Mouse (Mus musculus) MEL (cell line): ENCODE data around the gene Ebf3. TPM values are rescaled to one million over a fixed set of nuclear protein-coding genes. Genes with fewer than 3 reads are reported as not detected.

Experiments
- DNase-seq: peaks from one replicate; pipeline ENCODE4 v3.0.0; 2011; ENCODE audit warnings: low read depth, low spot score
- H3K27ac ChIP-seq: 2 replicates; pipeline ENCODE4 v1.5.1; 2012; ENCODE audit warnings: low read depth, mild to moderate bottlenecking, control low read depth, low read length, moderate library complexity; ENCODE audit not compliant: control insufficient read depth
- H3K27me3 ChIP-seq, 2 experiments: fragments of 150-350 bp in 1 of 2; sonication (generic) in 1 of 2; 2 replicates each; pipeline ENCODE4 v1.6.1; 2012; ENCODE audit warnings: low read length in 2 of 2, mild to moderate bottlenecking in 2 of 2, improper control_type of control experiment in 1 of 2, moderate library complexity in 1 of 2; ENCODE audit not compliant: insufficient read depth in 2 of 2, control insufficient read depth in 1 of 2
- H3K36me3 ChIP-seq, 2 experiments: 2 replicates each; pipeline ENCODE4 v1.6.1; 2012 to 2014; ENCODE audit warnings: low read length in 2 of 2, improper control_type of control experiment in 1 of 2, inconsistent platforms in 1 of 2, mild to moderate bottlenecking in 1 of 2; ENCODE audit not compliant: insufficient read depth in 2 of 2, control insufficient read depth in 1 of 2
- H3K4me1 ChIP-seq, 2 experiments: fragments of 150-350 bp in 1 of 2; sonication (generic) in 1 of 2; 2 replicates each; pipeline ENCODE4 v1.6.1; 2012; ENCODE audit warnings: low read length in 2 of 2, improper control_type of control experiment in 1 of 2, mild to moderate bottlenecking in 1 of 2; ENCODE audit not compliant: insufficient read depth in 2 of 2, control insufficient read depth in 1 of 2
- H3K4me3 ChIP-seq, 2 experiments: fragments of 150-350 bp in 1 of 2; sonication (generic) in 1 of 2; 2 replicates each; pipeline ENCODE4 v1.5.1; 2012; ENCODE audit warnings: low read depth in 2 of 2, low read length in 2 of 2, mild to moderate bottlenecking in 2 of 2, moderate library complexity in 2 of 2, control low read depth in 1 of 2, improper control_type of control experiment in 1 of 2; ENCODE audit not compliant: control insufficient read depth in 1 of 2, insufficient read depth in 1 of 2
- H3K79me2 ChIP-seq: 2 replicates; pipeline ENCODE4 v1.6.1; 2012; ENCODE audit warnings: mild to moderate bottlenecking, low read length, moderate library complexity; ENCODE audit not compliant: control insufficient read depth, poor library complexity, insufficient read depth
- H3K9ac ChIP-seq: 2 replicates; pipeline ENCODE4 v1.6.1; 2012; ENCODE audit warnings: low read depth, mild to moderate bottlenecking, control low read depth, low read length, moderate library complexity; ENCODE audit not compliant: control insufficient read depth, poor library complexity, severe bottlenecking
- H3K9me3 ChIP-seq: fragments of 150-350 bp; sonication (generic); replicated peaks from 2 replicates; pipeline ENCODE4 v1.6.1; 2012; ENCODE audit warnings: mild to moderate bottlenecking, low read length, improper control_type of control experiment, moderate library complexity; ENCODE audit not compliant: insufficient read depth
- BHLHE40 ChIP-seq: IDR thresholded peaks from 2 replicates; pipeline ENCODE4 v1.6.1; 2012; ENCODE audit warnings: low read depth, mild to moderate bottlenecking, inconsistent platforms, low read length, improper control_type of control experiment, borderline replicate concordance
- CHD1 ChIP-seq: IDR thresholded peaks from 2 replicates; pipeline ENCODE4 v1.6.1; 2012; ENCODE audit warnings: low read depth, mild to moderate bottlenecking, inconsistent platforms, low read length, improper control_type of control experiment
- CHD2 ChIP-seq: IDR thresholded peaks from 2 replicates; pipeline ENCODE4 v1.6.1; 2011; ENCODE audit warnings: low read length, improper control_type of control experiment
- CTCF ChIP-seq, 3 experiments: IDR thresholded peaks in 2 of 3; conservative IDR thresholded peaks in 1 of 3; 2 replicates each; pipeline ENCODE4 v1.5.1; 2011 to 2012; ENCODE audit warnings: low read length in 3 of 3, low read depth in 2 of 3, mild to moderate bottlenecking in 2 of 3, improper control_type of control experiment in 1 of 3, inconsistent platforms in 1 of 3, mixed read lengths in 1 of 3, moderate library complexity in 1 of 3; ENCODE audit not compliant: control insufficient read depth in 1 of 3, insufficient read depth in 1 of 3, poor library complexity in 1 of 3, severe bottlenecking in 1 of 3
- E2F4 ChIP-seq: IDR thresholded peaks from 2 replicates; pipeline ENCODE4 v1.6.1; 2011; ENCODE audit warnings: low read depth, low read length, improper control_type of control experiment, borderline replicate concordance
- EP300 ChIP-seq, 2 experiments: IDR thresholded peaks; 2 replicates each; pipeline ENCODE4 v1.6.1; 2011; ENCODE audit warnings: improper control_type of control experiment in 2 of 2, low read length in 2 of 2, low read depth in 1 of 2, mild to moderate bottlenecking in 1 of 2
- GABPA ChIP-seq: IDR thresholded peaks from 2 replicates; pipeline ENCODE4 v1.6.1; 2012; ENCODE audit warnings: low read depth, mild to moderate bottlenecking, inconsistent platforms, low read length, improper control_type of control experiment, moderate library complexity
- JUND ChIP-seq: IDR thresholded peaks from 2 replicates; pipeline ENCODE4 v1.6.1; 2011; ENCODE audit warnings: low read depth, mild to moderate bottlenecking, improper control_type of control experiment, low read length
- KAT2A ChIP-seq: conservative IDR thresholded peaks from 2 replicates; pipeline ENCODE4 v1.6.1; 2012; ENCODE audit warnings: low read depth, low read length, improper control_type of control experiment, inconsistent platforms
- MAX ChIP-seq: IDR thresholded peaks from 2 replicates; pipeline ENCODE4 v1.6.1; 2011; ENCODE audit warnings: low read length, improper control_type of control experiment
- MEF2A ChIP-seq: IDR thresholded peaks from 2 replicates; pipeline ENCODE4 v1.6.1; 2014; ENCODE audit warnings: low read depth, mild to moderate bottlenecking, inconsistent platforms, low read length, improper control_type of control experiment; ENCODE audit not compliant: poor library complexity, insufficient replicate concordance, severe bottlenecking; ENCODE audit errors: extremely low read depth
- MYB ChIP-seq: IDR thresholded peaks from 2 replicates; pipeline ENCODE4 v1.6.1; 2011; ENCODE audit warnings: mild to moderate bottlenecking, low read depth, low read length, improper control_type of control experiment
- NELFE ChIP-seq: IDR thresholded peaks from 2 replicates; pipeline ENCODE4 v1.6.1; 2011; ENCODE audit warnings: low read depth, low read length, improper control_type of control experiment
- POLR2AphosphoS5 ChIP-seq: IDR thresholded peaks from 2 replicates; pipeline ENCODE4 v1.6.1; 2012; ENCODE audit warnings: low read depth, borderline replicate concordance, mild to moderate bottlenecking, inconsistent platforms, low read length, moderate library complexity, mixed read lengths
- RCOR1 ChIP-seq: IDR thresholded peaks from 2 replicates; pipeline ENCODE4 v1.6.1; 2012; ENCODE audit warnings: low read depth, mild to moderate bottlenecking, inconsistent platforms, low read length, improper control_type of control experiment
- SIN3A ChIP-seq: IDR thresholded peaks from 2 replicates; pipeline ENCODE4 v1.6.1; 2012; ENCODE audit warnings: low read length, improper control_type of control experiment, inconsistent platforms
- SMC3 ChIP-seq: IDR thresholded peaks from 2 replicates; pipeline ENCODE4 v1.6.1; 2011; ENCODE audit warnings: low read depth, low read length, improper control_type of control experiment
- TAL1 ChIP-seq: IDR thresholded peaks from 2 replicates; pipeline ENCODE4 v1.6.1; 2012; ENCODE audit warnings: mild to moderate bottlenecking, inconsistent platforms, low read length, moderate library complexity, mixed read lengths
- UBTF ChIP-seq: IDR thresholded peaks from 2 replicates; pipeline ENCODE4 v1.6.1; 2012; ENCODE audit warnings: low read depth, mild to moderate bottlenecking, inconsistent platforms, low read length, improper control_type of control experiment, moderate library complexity, borderline replicate concordance; ENCODE audit not compliant: insufficient read depth
- USF1 ChIP-seq: IDR thresholded peaks from 2 replicates; pipeline ENCODE4 v1.6.1; 2014; ENCODE audit warnings: low read depth, mild to moderate bottlenecking, inconsistent platforms, low read length, improper control_type of control experiment, moderate library complexity
- ZKSCAN1 ChIP-seq: IDR thresholded peaks from 2 replicates; pipeline ENCODE4 v1.6.1; 2012; ENCODE audit warnings: low read depth, mild to moderate bottlenecking, inconsistent platforms, low read length, improper control_type of control experiment, moderate library complexity
- polyA plus RNA-seq, 2 experiments: library from polyadenylated mRNA; stranded (reverse) in 1 of 2; unstranded in 1 of 2; fragments of >175 nt in 1 of 2; fragments of >200 nt in 1 of 2; gene quantifications; 2 replicates each; pipeline versions ENCODE4 v1.2.1 to v1.2.4; 2012; ENCODE audit warnings: low replicate concordance in 2 of 2, low read depth in 1 of 2; ENCODE audit not compliant: insufficient read length in 2 of 2, insufficient read depth in 1 of 2, missing spikeins in 1 of 2
- total RNA-seq: library from RNA; depleted of rRNA; stranded (reverse); fragments of 300-350 nt; gene quantifications from 2 replicates; pipeline ENCODE4 v1.2.3, GENCODE M21; 2012

Gene Ebf3
- total and polyA plus RNA-seq, 3 experiments, result not detected

DNA sequence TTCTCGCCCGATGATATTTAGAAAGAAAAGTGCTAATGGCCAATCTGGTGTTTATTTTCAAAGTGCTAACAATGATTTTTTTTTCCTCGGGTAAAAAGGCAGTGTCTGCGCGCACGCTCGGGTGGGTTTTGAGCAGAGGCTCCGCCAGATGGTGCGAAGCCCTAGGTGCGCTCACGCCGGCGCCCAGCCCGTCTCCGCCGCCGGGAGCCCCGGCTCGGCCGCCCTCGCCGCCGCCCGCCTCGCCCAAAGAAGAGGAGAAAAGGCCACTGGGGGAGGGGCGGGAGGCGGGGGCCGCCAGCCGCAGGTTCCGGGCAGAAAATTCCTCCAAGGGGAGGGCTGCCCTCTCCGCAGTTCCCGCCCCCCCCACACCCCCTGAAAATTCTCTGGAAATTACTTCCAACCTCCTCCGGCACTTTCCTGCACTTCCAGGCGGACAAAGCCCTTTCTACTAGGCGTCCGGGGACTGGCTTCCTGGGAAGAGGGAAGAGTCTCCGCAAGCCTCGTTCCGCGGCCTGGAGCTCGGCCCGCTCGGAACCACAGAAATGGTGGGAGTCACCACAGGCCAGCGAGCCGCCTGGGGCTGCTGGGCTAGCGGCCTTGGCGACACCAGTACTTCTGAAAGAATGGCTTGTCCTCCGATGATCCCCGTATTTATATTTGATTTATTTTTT, 4.0 kb downstream of the Ebf3 start:
- no peaks in the 10 kb centered on the region for H3K27me3 ChIP-seq
- no peak overlapping the region for H3K9ac ChIP-seq
- no peak overlapping the region for H3K4me3 ChIP-seq

DNA sequence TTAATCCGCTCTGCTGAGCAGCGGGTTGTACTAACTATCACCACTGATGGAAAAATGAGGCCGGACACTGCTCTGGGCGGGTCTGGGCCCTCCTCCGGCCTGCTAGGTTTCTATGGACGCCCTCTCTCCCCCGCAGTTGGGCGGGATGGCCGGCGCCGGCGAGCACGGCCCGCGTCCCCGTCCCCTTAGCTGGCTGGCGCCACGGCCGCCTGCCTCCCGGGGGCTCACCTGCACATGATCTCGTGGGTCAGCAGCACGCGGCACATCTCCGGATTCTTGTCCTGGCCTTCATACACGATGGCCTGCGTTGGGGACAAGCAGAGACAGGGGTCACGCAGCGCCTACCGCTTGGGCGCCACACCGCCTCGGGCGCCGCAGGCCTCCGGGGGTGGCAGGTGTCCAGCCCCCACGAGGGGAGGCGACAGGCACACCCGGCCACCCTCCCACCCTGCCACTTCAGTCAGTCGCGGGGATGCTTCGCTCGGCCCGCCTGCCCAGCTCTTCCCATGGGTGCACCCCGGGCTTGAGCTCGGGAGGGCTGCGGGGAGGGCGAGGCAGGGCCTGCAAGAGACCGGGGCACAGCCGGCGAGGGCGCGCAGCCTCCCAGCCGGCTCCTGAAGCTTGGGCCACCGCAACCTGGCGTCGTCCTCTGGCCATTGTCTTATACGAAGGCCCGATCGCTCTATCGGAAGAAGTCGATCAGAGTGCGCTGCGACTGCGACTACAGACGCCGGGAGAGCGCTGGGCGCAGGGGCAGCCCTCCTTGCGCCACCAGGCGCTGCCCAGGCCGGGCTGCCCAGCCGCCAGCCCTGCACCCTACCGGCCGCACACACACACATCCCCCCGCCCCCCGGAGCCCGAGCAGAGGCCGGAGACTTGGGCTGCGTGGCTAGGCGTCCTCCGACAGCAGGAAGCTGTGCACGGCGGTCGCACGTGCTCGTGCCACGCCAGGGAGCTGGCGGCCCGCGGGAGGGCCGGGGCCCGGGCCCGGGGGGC, 4.9 kb downstream of the Ebf3 start:
- no peak overlapping the region for H3K27ac ChIP-seq
- no peak for TF ChIP-seq CHD2
- no peak for TF ChIP-seq CHD1
- no peak for TF ChIP-seq E2F4
- no peak for TF ChIP-seq NELFE
- TF ChIP-seq MYB, result no peak
- no peak for TF ChIP-seq SIN3A
- TF ChIP-seq USF1, result no peak
- no peak for TF ChIP-seq MAX
- no peak for TF ChIP-seq ZKSCAN1
- no peak for TF ChIP-seq JUND
- TF ChIP-seq GABPA, result no peak
- TF ChIP-seq, all 39 proteins: peak for 0
- H3K27me3 ChIP-seq, result no peaks in the 10 kb centered on the region
- H3K4me3 ChIP-seq, result no peak overlapping the region
- H3K36me3 ChIP-seq, result no peaks in the 10 kb centered on the region
- H3K79me2 ChIP-seq, result no peaks in the 10 kb centered on the region
- H3K9ac ChIP-seq, result no peak overlapping the region
- DNase-seq, result no peak
- H3K9me3 ChIP-seq, result no peaks in the 10 kb centered on the region
- no peaks in the 10 kb centered on the region for H3K4me1 ChIP-seq

More for the DNA sequence above, 4.0 kb downstream of the Ebf3 start:
- Histone ChIP-seq H3K79me2 (no peaks in the 10 kb centered on the region), H3K9me3 (no peaks in the 10 kb centered on the region), H3K36me3 (no peaks in the 10 kb centered on the region), H3K4me1 (no peaks in the 10 kb centered on the region)
- no peak for DNase-seq
- TF ChIP-seq POLR2AphosphoS5 (no peak), CHD2 (no peak), JUND (no peak), E2F4 (no peak), EP300 (IDR thresholded peaks at IDR 0.05; ENCODE audit: low read depth in 1 of 2, low read length in 2 of 2) (no peak), BHLHE40 (no peak), SMC3 (no peak), MEF2A (no peak), CTCF (IDR thresholded peaks at IDR 0.05 in 2 of 3, conservative IDR thresholded peaks at IDR 0.05 in 1 of 3; ENCODE audit: control insufficient read depth in 1 of 3, insufficient read depth in 1 of 3, low read depth in 2 of 3, low read length in 3 of 3, poor library complexity in 1 of 3, severe bottlenecking in 1 of 3) (no peak), MYB (no peak), UBTF (no peak), MAX (no peak), USF1 (no peak), TAL1 (no peak), KAT2A (no peak), RCOR1 (no peak)
- TF ChIP-seq, all 39 proteins: peak for 0
- H3K27ac ChIP-seq, result no peak overlapping the region
